Mouse (Mus musculus): ENCODE data around the gene Pgghg.

- TF ChIP-seq POLR2A (IDR thresholded peaks at IDR 0.05; ENCODE audit: control insufficient read depth, extremely low read depth, insufficient read depth, low read length, poor library complexity) = no peak
- no peak for TF ChIP-seq CTCF (IDR thresholded peaks at IDR 0.05; ENCODE audit: borderline replicate concordance, control insufficient read depth, extremely low read depth, insufficient read depth, low read length, poor library complexity)
Observed at GRCm38 (mm10) chr7:140953800-140954732, 12.9 kb downstream of the Pgghg start.
